Mouse (Mus musculus): ENCODE measurements around the gene Tcf19.
"Not testable (repeated sequence)": the region's sequence is repeated elsewhere in the genome, so short reads cannot be mapped to it uniquely, and the experiment has no call there.

- not testable (repeated sequence) for TF ChIP-seq POLR2A (IDR thresholded peaks at IDR 0.05; ENCODE audit: borderline replicate concordance, low read depth, low read length); CTCF (IDR thresholded peaks at IDR 0.05; ENCODE audit: low read depth, low read length)
Measured at GRCm38 (mm10) chr17:35508279-35508678, 8.3 kb downstream of the Tcf19 start.
